Mouse (Mus musculus) cerebellum, adult 18-20 months (tissue): ENCODE data around the gene Grid1.

Experiments
- DNase-seq, 2 experiments: peaks; one replicate each; pipeline ENCODE4 v3.0.0; 2021

The Grid1 gene

GRCm38 (mm10) chr14:34838999-34839398 lies 19.1 kb downstream of the Grid1 start:
- no peak for DNase-seq

- DNase-seq: no peak
Observed at GRCm38 (mm10) chr14:34839898-34840297, 20.0 kb downstream of the Grid1 start.

GRCm38 (mm10) chr14:34843579-34843978 lies 23.7 kb downstream of the Grid1 start:
- DNase-seq: no peak

- DNase-seq: no peak
Observed at GRCm38 (mm10) chr14:34844166-34844565, 24.3 kb downstream of the Grid1 start.

GRCm38 (mm10) chr14:34846799-34847198 lies 26.9 kb downstream of the Grid1 start:
- DNase-seq: no peak

GRCm38 (mm10) chr14:34847625-34848024 lies 27.7 kb downstream of the Grid1 start:
- no peak for DNase-seq

- no peak for DNase-seq
Observed at GRCm38 (mm10) chr14:34860891-34861780, 41.2 kb downstream of the Grid1 start.

GRCm38 (mm10) chr14:34867266-34867665 lies 47.4 kb downstream of the Grid1 start:
- no peak for DNase-seq

- no peak for DNase-seq
Observed at GRCm38 (mm10) chr14:34868513-34869260, 48.8 kb downstream of the Grid1 start.

GRCm38 (mm10) chr14:34879996-34880395 lies 60.1 kb downstream of the Grid1 start:
- DNase-seq: no peak

- DNase-seq: peak in 1 of 2 experiments; percentile 14
Observed at GRCm38 (mm10) chr14:34880431-34881421, 60.8 kb downstream of the Grid1 start.

- no peak for DNase-seq
Observed at GRCm38 (mm10) chr14:34884194-34884593, 64.3 kb downstream of the Grid1 start.

GRCm38 (mm10) chr14:34884611-34885010 lies 64.7 kb downstream of the Grid1 start:
- no peak for DNase-seq

GRCm38 (mm10) chr14:34891769-34892532 lies 72.0 kb downstream of the Grid1 start:
- no peak for DNase-seq

- peak in 1 of 2 experiments; percentile 6 for DNase-seq
Observed at GRCm38 (mm10) chr14:34896253-34896982, 76.5 kb downstream of the Grid1 start.

GRCm38 (mm10) chr14:34903854-34904253 lies 83.9 kb downstream of the Grid1 start:
- DNase-seq: no peak

GRCm38 (mm10) chr14:34905697-34906096 lies 85.8 kb downstream of the Grid1 start:
- DNase-seq: no peak

GRCm38 (mm10) chr14:34908366-34908765 lies 88.5 kb downstream of the Grid1 start:
- DNase-seq: no peak

GRCm38 (mm10) chr14:34908804-34909203 lies 88.9 kb downstream of the Grid1 start:
- no peak for DNase-seq

- no peak for DNase-seq
Observed at GRCm38 (mm10) chr14:34916315-34916714, 96.4 kb downstream of the Grid1 start.

- DNase-seq: no peak
Observed at GRCm38 (mm10) chr14:34917111-34917510, 97.2 kb downstream of the Grid1 start.
